12 mouse cellular contexts compared by ENCODE assay signal in the genomic region with DNA sequence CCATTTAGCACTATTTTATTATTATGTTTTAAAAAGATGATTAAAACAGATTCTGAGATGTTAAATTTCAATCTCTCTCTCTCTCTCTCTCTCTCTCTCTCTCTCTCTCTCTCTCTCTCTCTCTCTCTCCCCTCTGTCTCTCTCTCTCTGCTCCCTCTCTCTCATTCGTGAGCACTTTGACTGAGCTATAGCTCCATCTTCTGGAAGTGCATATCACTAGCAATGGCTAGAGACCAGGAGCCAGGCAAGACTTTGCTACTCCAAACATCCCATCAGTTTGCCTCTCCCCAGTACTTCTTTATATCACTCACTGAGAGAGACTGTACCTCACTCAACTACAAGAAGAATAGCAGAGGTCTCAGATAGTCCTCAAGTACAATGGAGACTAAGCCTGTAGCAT.
DNase-seq lines count a peak whose midpoint lies in the region; ATAC-seq and TF ChIP-seq lines count a peak whose summit lies in the region.
"Had no signal": no experiment of that assay in that cellular context is flagged by ENCODE, and none has a peak within 500 bp of the region (broad histone marks: within the 10 kb centered on the region; RNA-seq: fewer than 3 reads in every experiment).

No protein-coding gene starts in this region.

- no peak overlapping the region for H3K4me2 ChIP-seq in lung, embryonic 14.5 days
- H3K4me2 ChIP-seq: heart, embryonic 15.5 days; limb, embryonic 12.5 days had no signal

- no peaks in the 10 kb centered on the region for H3K9me3 ChIP-seq in lung, embryonic 14.5 days (ENCODE audit: low read depth, low read length)
- H3K9me3 ChIP-seq: heart, embryonic 15.5 days; limb, embryonic 12.5 days had no signal

- H3K27me3 ChIP-seq in lung, embryonic 14.5 days (ENCODE audit: insufficient read depth, low read length) = no peaks in the 10 kb centered on the region
- H3K27me3 ChIP-seq: heart, embryonic 15.5 days; limb, embryonic 12.5 days had no signal

- peak; percentile 7 to 15 for DNase-seq in heart, postnatal 10 days
- no peak for DNase-seq in heart, postnatal 36 days
- peak; percentile 19 for DNase-seq in lung, embryonic 14.5 days
- DNase-seq in lung, postnatal 4 days = no peak
- DNase-seq in adipocyte (ENCODE audit: low spot score) = peak; percentile 7
- DNase-seq in left cerebral cortex, postnatal 36 days (ENCODE audit: low spot score in 2 of 2) = peak; percentile 4 to 9
- DNase-seq: adrenal gland, postnatal 25 days; lung, postnatal 36 days had no signal

- H3K4me1 ChIP-seq in lung, embryonic 14.5 days (ENCODE audit: insufficient read depth) = no peaks in the 10 kb centered on the region
- H3K4me1 ChIP-seq: heart, embryonic 15.5 days; limb, embryonic 12.5 days had no signal

- H3K4me3 ChIP-seq in lung, embryonic 14.5 days (ENCODE audit: low read depth, low read length) = no peak overlapping the region
- H3K4me3 ChIP-seq: heart, embryonic 15.5 days; limb, embryonic 12.5 days had no signal

- TF ChIP-seq CTCF in lung, embryonic 14.5 days (IDR thresholded peaks at IDR 0.05; ENCODE audit: low read depth) = peak; percentile 42; the same call in 1 of the 2 replicates

- H3K9ac ChIP-seq in lung, embryonic 14.5 days = no peak overlapping the region
- H3K9ac ChIP-seq: heart, embryonic 15.5 days; limb, embryonic 12.5 days had no signal

- no peak overlapping the region for H3K27ac ChIP-seq in lung, embryonic 14.5 days (ENCODE audit: low read depth)
- H3K27ac ChIP-seq: heart, embryonic 15.5 days; limb, embryonic 12.5 days had no signal

- no peak for ATAC-seq in lung, embryonic 14.5 days (ENCODE audit: insufficient read depth)
- no peak for ATAC-seq in CD4-positive, CD25-positive, alpha-beta regulatory T cell, adult 4 months
- ATAC-seq: intestine, embryonic 16.5 days had no signal

- WGBS in lung, embryonic 14.5 days = 0% methylated on average over 1 of the region's 1 CpGs

- H3K36me3 ChIP-seq in lung, embryonic 14.5 days (ENCODE audit: insufficient read depth) = no peaks in the 10 kb centered on the region
- H3K36me3 ChIP-seq: heart, embryonic 15.5 days; limb, embryonic 12.5 days had no signal

- intact Hi-C loops in heart, postnatal 10 days (cut with DNase I) = loop anchor here (5.0 kb wide), 1 partner anchor 181 kb away; no protein-coding TSS in a partner anchor
- intact Hi-C loops in heart, postnatal 36 days (cut with DNase I) = loop anchor here (5.0 to 10.0 kb wide), 2 partner anchors 181 to 1614 kb away; a partner anchor contains a TSS
- intact Hi-C loops in left cerebral cortex, postnatal 36 days (cut with DNase I) = no loop called here

Comparison
In these comparisons a context has a peak if more than half of its experiments do, and no peak if none do; other contexts are left out.
1. DNase-seq: peak in heart, postnatal 10 days (2 of 2), lung, embryonic 14.5 days (single experiment), adipocyte (single experiment) and left cerebral cortex, postnatal 36 days (2 of 2); none in heart, postnatal 36 days (0 of 2) and lung, postnatal 4 days (0 of 2).